Mouse (Mus musculus) lung, postnatal 14 days (tissue): ENCODE results near the gene Dcaf12l2.

ENCODE experiments used
- DNase-seq: peaks from one replicate; pipeline ENCODE4 v3.0.0; 2021

The Dcaf12l2 gene

DNA sequence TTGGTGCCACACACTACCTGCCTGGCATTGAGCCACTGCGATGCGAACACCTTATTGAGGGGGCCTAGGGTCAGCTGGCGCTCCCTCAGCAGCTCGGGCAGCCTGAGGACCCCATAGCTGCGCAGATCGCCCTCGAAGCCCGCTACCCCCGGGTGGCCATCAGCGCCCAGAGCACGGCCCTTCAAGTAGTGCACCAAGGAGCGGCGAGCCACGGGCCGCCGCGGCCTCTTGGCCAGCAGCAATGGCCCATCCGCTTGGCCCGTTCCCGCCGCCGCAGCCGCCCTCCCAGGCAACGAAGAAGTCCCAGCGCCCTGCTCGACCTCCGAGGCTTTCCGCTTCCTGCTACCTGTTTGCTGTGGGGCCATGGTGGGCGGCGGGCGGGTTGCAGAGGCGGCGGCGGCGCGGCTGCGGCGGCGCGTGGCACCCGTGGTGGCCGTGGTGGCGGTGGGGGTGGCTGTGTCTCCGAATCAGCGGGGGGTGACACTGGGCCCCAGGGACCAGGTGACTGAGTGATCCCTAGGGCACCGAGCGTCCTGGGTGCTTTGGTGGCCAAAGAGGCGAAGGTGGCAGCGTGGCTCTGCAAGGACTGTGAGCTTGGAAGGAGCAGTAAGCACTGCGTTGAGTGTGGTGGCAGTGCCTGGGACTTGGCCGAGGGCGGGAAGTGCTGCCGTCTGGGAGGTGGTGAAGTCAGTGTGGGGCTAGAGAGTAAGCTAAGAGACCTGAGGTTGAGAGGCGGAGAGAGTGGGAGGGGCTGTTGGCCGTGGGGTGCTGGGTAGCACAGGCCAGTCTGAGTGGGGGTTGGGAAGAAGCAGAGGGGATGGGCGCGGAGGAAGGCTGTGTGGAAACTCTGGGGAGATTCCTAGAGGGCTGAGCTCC is at the start of gene Dcaf12l2:
Gene Dcaf12l2, minus strand, starts transcription at position 697 of the 876 bp plus-strand sequence.
- DNase-seq: no peak

DNA sequence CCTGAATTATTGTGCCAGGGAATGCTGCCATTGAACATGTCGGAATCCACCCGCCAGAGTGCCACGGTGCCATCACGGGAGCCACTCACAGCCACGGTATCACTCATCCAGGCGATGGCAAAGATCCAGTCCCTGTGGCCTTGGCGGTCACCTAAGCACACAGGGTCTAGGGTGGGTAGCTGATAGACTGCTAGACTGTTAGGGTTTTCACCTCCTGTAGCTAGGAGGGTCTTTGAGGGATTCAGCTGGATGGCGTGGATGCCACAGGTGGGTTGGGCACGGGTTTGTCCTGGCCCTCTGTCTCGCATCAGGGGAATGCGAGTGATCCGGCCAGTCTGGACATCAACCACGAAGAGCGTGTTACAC is 879 bp downstream of the Dcaf12l2 start:
- no peak for DNase-seq
